Mouse (Mus musculus) forebrain, embryonic 14.5 days (tissue): ENCODE measurements around the gene Ttc29. TPM values are rescaled to one million over a fixed set of nuclear protein-coding genes. Genes with fewer than 3 reads are reported as not detected.
A peak's percentile ranks its signal among the peaks of the same experiment; 100 is the strongest.

Experiments used
- ATAC-seq: fragments of 200-750 bp; cut with Nextera tagmentation; 2 replicates; pipeline ENCODE4 v1.8.0; 2017; ENCODE audit warnings: mild to moderate bottlenecking, moderate library complexity
- DNase-seq: peaks from one replicate; pipeline ENCODE4 v3.0.0-alpha.2; 2015; ENCODE audit warnings: low spot score
- H3K27ac ChIP-seq: fragments of 300-500 bp; sonication (generic); 2 replicates; pipeline ENCODE4 v1.5.1; 2014; ENCODE audit warnings: low read depth, mild to moderate bottlenecking, control low read depth, low read length, moderate library complexity
- H3K27me3 ChIP-seq: fragments of 300-500 bp; sonication (generic); replicated peaks from 2 replicates; pipeline ENCODE4 v1.6.1; 2014; ENCODE audit warnings: low read length, control low read depth, mixed read lengths; ENCODE audit not compliant: control insufficient read depth, insufficient read depth
- H3K36me3 ChIP-seq: fragments of 300-500 bp; sonication (generic); 2 replicates; pipeline ENCODE4 v1.6.1; 2014; ENCODE audit warnings: low read length, control low read depth; ENCODE audit not compliant: control insufficient read depth, insufficient read depth
- H3K4me1 ChIP-seq: fragments of 300-500 bp; sonication (generic); 2 replicates; pipeline ENCODE4 v1.6.1; 2014; ENCODE audit warnings: antibody characterized with exemption, low read length, control low read depth; ENCODE audit not compliant: control insufficient read depth, insufficient read depth
- H3K4me2 ChIP-seq: fragments of 300-500 bp; sonication (generic); 2 replicates; pipeline ENCODE4 v1.6.1; 2014; ENCODE audit warnings: mild to moderate bottlenecking, control low read depth, low read length
- H3K4me3 ChIP-seq: fragments of 300-500 bp; sonication (generic); 2 replicates; pipeline ENCODE4 v1.5.1; 2014; ENCODE audit warnings: low read depth, low read length, control low read depth
- H3K9ac ChIP-seq: fragments of 300-500 bp; sonication (generic); 2 replicates; pipeline ENCODE4 v1.6.1; 2014; ENCODE audit warnings: mild to moderate bottlenecking, low read length, control low read depth, moderate library complexity
- H3K9me3 ChIP-seq: fragments of 300-500 bp; sonication (generic); replicated peaks from 2 replicates; pipeline ENCODE4 v1.6.1; 2016; ENCODE audit warnings: low read length, control low read depth, mixed read lengths; ENCODE audit not compliant: control insufficient read depth
- WGBS: fragments of 180-500 bp; shearing (Covaris S2); extraction: QIAGEN DNeasy Blood & Tissue Kit; methylation state at CpG from one replicate; pipeline ENCODE4 v1.1.7; 2014; 5-methylcytosine and 5-hydroxymethylcytosine counted together
- polyA plus RNA-seq: library from polyadenylated mRNA; unstranded; fragments of >200 nt; fragmentation: Nextera tagmentation; extraction: Ambion mirVana; gene quantifications from 2 replicates; pipeline ENCODE4 v1.2.1, GENCODE M21; 2014

Ttc29 gene
- polyA plus RNA-seq: 0.41 and 1.1 TPM in 2 replicates

DNA sequence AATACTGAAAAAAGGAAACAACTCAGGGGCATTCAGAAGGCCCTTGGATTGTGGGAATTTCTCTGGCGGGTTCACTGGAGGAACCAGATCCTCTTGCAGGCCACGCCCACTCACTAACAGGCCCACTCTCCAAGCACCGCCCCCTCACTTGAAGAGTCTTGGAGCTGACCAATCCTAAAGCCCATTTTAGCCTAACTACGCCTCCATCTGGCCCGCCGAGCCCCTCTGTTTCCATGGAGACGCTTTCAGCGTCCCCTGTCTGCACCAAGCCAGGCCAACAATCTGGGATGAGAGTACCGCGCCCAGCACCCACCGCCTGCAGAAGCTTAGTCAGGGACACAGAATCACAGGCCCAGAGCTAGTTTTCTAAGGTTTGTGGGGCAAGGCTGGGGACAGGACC lies at the start of gene Ttc29:
TSS of gene Ttc29 (plus strand) at position 224 of the 400 bp plus-strand sequence.
- Histone ChIP-seq H3K4me3 (no peak within 1 kb of the TSS), H3K27ac (no peak within 1 kb of the TSS), H3K9me3 (no peaks in the 10 kb centered on the region), H3K9ac (no peak within 1 kb of the TSS), H3K36me3 (no peaks in the 10 kb centered on the region), H3K27me3 (no peaks in the 10 kb centered on the region), H3K4me2 (peak within 1 kb of the TSS; percentile 29; the same call in 1 of the 2 replicates), H3K4me1 (peaks cover 3% of the 10 kb centered on the region; the same call in 1 of the 2 replicates)
- DNase-seq (peak; percentile 93), ATAC-seq (peak; percentile 97)
- 1% methylated on average over 11 of the region's 11 CpGs for WGBS

GRCm38 (mm10) chr8:78171351-78171750 lies 41.7 kb upstream of the Ttc29 start:
- no peak overlapping the region for H3K27ac ChIP-seq
- H3K4me2 ChIP-seq: no peak overlapping the region
- 84% methylated on average over 1 of the region's 1 CpGs for WGBS
- H3K9me3 ChIP-seq: no peaks in the 10 kb centered on the region
- no peaks in the 10 kb centered on the region for H3K36me3 ChIP-seq
- H3K27me3 ChIP-seq: no peaks in the 10 kb centered on the region
- H3K9ac ChIP-seq: no peak overlapping the region
- ATAC-seq (no peak), DNase-seq (no peak)
- no peak overlapping the region for H3K4me3 ChIP-seq
- H3K4me1 ChIP-seq: no peaks in the 10 kb centered on the region

- Histone ChIP-seq H3K27me3 (no peaks in the 10 kb centered on the region), H3K4me1 (no peaks in the 10 kb centered on the region), H3K36me3 (no peaks in the 10 kb centered on the region), H3K9me3 (peaks cover 3% of the 10 kb centered on the region; the same call in 1 of the 2 replicates), H3K4me3 (no peak overlapping the region), H3K4me2 (no peak overlapping the region), H3K27ac (no peak overlapping the region), H3K9ac (no peak overlapping the region)
- DNase-seq (no peak), ATAC-seq (no peak)
- WGBS: 61% methylated on average over 7 of the region's 7 CpGs
These were observed 30.4 kb upstream of the Ttc29 start for GRCm38 (mm10) chr8:78182654-78183053.

DNA sequence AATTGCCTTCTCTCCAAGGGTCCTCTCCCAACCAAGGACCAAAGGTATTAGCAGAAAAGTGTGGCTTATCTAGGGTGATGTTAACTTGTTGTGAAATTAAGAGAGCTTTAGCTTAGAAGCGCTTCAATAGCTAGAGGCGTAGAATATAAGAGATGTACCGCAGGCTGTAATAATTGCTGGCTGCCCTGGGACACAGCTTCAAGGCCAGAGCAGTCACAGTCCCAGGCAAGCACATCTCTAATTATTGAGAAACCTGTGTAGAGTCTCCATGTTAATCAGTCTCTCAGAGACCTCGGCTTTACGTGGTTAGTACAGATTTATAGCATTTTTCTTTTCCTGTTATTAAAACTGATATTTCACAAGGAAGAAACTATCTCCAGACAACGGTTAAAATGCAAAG lies 29.7 kb upstream of the Ttc29 start:
- H3K9me3 ChIP-seq: peaks cover 3% of the 10 kb centered on the region; the same call in 1 of the 2 replicates
- H3K4me3 ChIP-seq: no peak overlapping the region
- no peaks in the 10 kb centered on the region for H3K36me3 ChIP-seq
- H3K4me2 ChIP-seq: no peak overlapping the region
- no peak for DNase-seq
- H3K4me1 ChIP-seq: no peaks in the 10 kb centered on the region
- no peak overlapping the region for H3K9ac ChIP-seq
- no peak for ATAC-seq
- 89% methylated on average over 6 of the region's 6 CpGs for WGBS
- no peaks in the 10 kb centered on the region for H3K27me3 ChIP-seq
- no peak overlapping the region for H3K27ac ChIP-seq

GRCm38 (mm10) chr8:78187087-78187486 lies 26.0 kb upstream of the Ttc29 start:
- Histone ChIP-seq H3K27ac (no peak overlapping the region), H3K4me1 (no peaks in the 10 kb centered on the region), H3K36me3 (no peaks in the 10 kb centered on the region), H3K4me2 (no peak overlapping the region), H3K4me3 (no peak overlapping the region), H3K9me3 (no peaks in the 10 kb centered on the region), H3K9ac (no peak overlapping the region), H3K27me3 (no peaks in the 10 kb centered on the region)
- DNase-seq (no peak), ATAC-seq (no peak)

DNA sequence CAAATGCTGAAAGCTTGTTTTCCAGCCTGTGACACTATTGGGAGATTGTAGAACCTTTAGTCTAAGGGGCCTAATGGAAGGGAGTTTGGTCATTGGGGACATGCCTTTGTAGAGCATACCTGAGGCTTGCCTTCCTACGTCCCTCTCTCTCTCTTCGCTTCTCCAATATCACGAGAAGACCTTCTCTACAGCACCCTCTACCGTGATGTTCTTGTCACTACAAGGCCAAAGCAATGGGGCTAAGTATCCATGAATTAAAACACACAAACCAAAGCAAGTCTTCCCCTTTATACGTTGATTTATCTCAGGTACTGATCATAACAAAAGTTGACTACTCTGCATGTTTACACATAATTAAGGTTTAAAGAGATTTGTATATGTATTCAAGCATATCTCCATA lies 8.9 kb upstream of the Ttc29 start:
- Histone ChIP-seq H3K36me3 (no peaks in the 10 kb centered on the region), H3K4me1 (no peaks in the 10 kb centered on the region), H3K4me3 (no peak overlapping the region), H3K9me3 (no peaks in the 10 kb centered on the region), H3K4me2 (no peak overlapping the region), H3K27me3 (no peaks in the 10 kb centered on the region), H3K27ac (no peak overlapping the region), H3K9ac (no peak overlapping the region)
- WGBS: 36% methylated on average over 5 of the region's 5 CpGs
- DNase-seq (peak; percentile 20), ATAC-seq (no peak)

DNA sequence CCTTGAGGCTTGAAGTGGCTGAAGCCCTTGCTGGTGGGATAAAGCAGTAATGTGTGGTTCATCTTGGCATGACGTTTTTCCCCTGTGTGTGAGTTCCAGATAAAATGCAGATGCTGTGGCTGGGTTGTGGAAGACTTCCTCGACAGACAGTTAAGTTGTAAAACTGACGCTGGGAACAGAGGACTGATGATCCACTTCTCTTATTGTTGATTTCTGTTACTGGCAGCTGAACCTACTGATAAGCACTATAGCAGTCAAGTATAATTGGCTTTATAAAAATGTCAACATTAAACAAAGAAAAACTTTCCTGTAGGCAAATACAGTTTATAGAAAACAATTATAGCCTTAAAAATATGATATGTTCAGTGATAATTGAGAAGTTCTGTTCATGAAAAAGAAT lies 2.7 kb upstream of the Ttc29 start:
- no peak overlapping the region for H3K27ac ChIP-seq
- H3K27me3 ChIP-seq: no peaks in the 10 kb centered on the region
- DNase-seq (no peak), ATAC-seq (no peak)
- H3K9ac ChIP-seq: no peak overlapping the region
- H3K9me3 ChIP-seq: no peaks in the 10 kb centered on the region
- no peak overlapping the region for H3K4me3 ChIP-seq
- WGBS: 83% methylated on average over 3 of the region's 3 CpGs
- H3K4me1 ChIP-seq: peaks cover 3% of the 10 kb centered on the region; the same call in 1 of the 2 replicates
- H3K36me3 ChIP-seq: no peaks in the 10 kb centered on the region
- no peak overlapping the region for H3K4me2 ChIP-seq

GRCm38 (mm10) chr8:78214645-78215044 lies 1.5 kb downstream of the Ttc29 start:
- Histone ChIP-seq H3K27ac (no peak overlapping the region), H3K36me3 (no peaks in the 10 kb centered on the region), H3K4me2 (no peak overlapping the region), H3K4me3 (no peak overlapping the region), H3K27me3 (no peaks in the 10 kb centered on the region), H3K9me3 (no peaks in the 10 kb centered on the region), H3K9ac (no peak overlapping the region), H3K4me1 (peaks cover 3% of the 10 kb centered on the region; the same call in 1 of the 2 replicates)
- DNase-seq: peak; percentile 24
- 24% methylated on average over 3 of the region's 3 CpGs for WGBS
- ATAC-seq: no peak

DNA sequence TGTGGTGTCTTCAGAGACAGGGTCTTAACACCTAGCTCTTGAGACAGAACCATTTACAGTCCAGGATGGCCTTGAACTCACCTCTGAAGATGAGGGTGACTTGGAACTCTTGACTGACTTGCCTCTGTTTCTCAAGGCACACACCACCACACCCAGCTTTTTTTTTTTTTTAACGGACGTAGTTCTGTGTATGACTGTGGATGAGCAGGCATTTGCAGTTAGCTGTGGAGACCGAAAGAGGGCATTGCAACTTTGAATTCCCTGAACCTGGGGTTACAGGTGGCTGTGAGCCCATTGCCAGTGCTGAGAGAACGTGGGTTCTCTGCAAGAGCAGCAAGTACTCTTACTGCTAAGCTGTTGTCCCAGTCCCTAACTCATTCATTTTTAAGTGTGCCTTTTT lies 13.0 kb downstream of the Ttc29 start:
- H3K36me3 ChIP-seq: no peaks in the 10 kb centered on the region
- no peak for DNase-seq
- WGBS: 79% methylated on average over 4 of the region's 4 CpGs
- no peak for ATAC-seq
- no peak overlapping the region for H3K4me3 ChIP-seq
- H3K4me2 ChIP-seq: no peak overlapping the region
- H3K4me1 ChIP-seq: no peaks in the 10 kb centered on the region
- H3K27ac ChIP-seq: no peak overlapping the region
- no peaks in the 10 kb centered on the region for H3K9me3 ChIP-seq
- no peaks in the 10 kb centered on the region; the same call in 1 of the 2 replicates for H3K27me3 ChIP-seq
- H3K9ac ChIP-seq: no peak overlapping the region
